Mouse (Mus musculus): ENCODE measurements around the gene Kctd12. TPM values are rescaled to one million over a fixed set of nuclear protein-coding genes. Genes with fewer than 3 reads are reported as not detected.

Kctd12 gene
- polyA plus RNA-seq, 1 experiment from 2014 or later: 12.7 TPM

GRCm38 (mm10) chr14:102983686-102984085, 1.2 kb upstream of the Kctd12 start:
- no peaks in the 10 kb centered on the region for H3K27me3 ChIP-seq
- no peak overlapping the region for H3K27ac ChIP-seq (replicated peaks)
- H3K4me3 ChIP-seq: no peak overlapping the region
- WGBS: 72% methylated on average over 8 of the region's 8 CpGs
- no peak overlapping the region for H3K9ac ChIP-seq (replicated peaks)
- no peak for ATAC-seq (replicated peaks)
- H3K9me3 ChIP-seq: no peaks in the 10 kb centered on the region
- peaks cover 16% of the 10 kb centered on the region for H3K4me1 ChIP-seq
- H3K4me2 ChIP-seq (replicated peaks): no peak overlapping the region
- H3K36me3 ChIP-seq: no peaks in the 10 kb centered on the region

GRCm38 (mm10) chr14:102982016-102982626, 316 bp downstream of the Kctd12 start:
- peak; percentile 57 for ATAC-seq (replicated peaks)
- Histone ChIP-seq H3K27me3 (no peaks in the 10 kb centered on the region), H3K36me3 (no peaks in the 10 kb centered on the region), H3K9me3 (no peaks in the 10 kb centered on the region), H3K4me2 (replicated peaks) (peak overlapping the region; percentile 95), H3K27ac (replicated peaks) (peak overlapping the region; percentile 75), H3K4me3 (peak overlapping the region; percentile 82), H3K4me1 (peaks cover 16% of the 10 kb centered on the region), H3K9ac (replicated peaks) (peak overlapping the region; percentile 77)
- under 1% methylated on average over 75 of the region's 76 CpGs for WGBS

GRCm38 (mm10) chr14:102981441-102982015, 909 bp downstream of the Kctd12 start:
- H3K27ac ChIP-seq (replicated peaks): peak overlapping the region; percentile 75
- no peaks in the 10 kb centered on the region for H3K27me3 ChIP-seq
- peak overlapping the region; percentile 82 for H3K4me3 ChIP-seq
- H3K36me3 ChIP-seq: no peaks in the 10 kb centered on the region
- H3K4me2 ChIP-seq (replicated peaks): peak overlapping the region; percentile 95
- peak overlapping the region; percentile 77 for H3K9ac ChIP-seq (replicated peaks)
- under 1% methylated on average over 54 of the region's 62 CpGs for WGBS
- no peaks in the 10 kb centered on the region for H3K9me3 ChIP-seq
- peak; percentile 62 for ATAC-seq (replicated peaks)
- H3K4me1 ChIP-seq: peaks cover 16% of the 10 kb centered on the region

GRCm38 (mm10) chr14:102980986-102981385, 1.5 kb downstream of the Kctd12 start:
- no peaks in the 10 kb centered on the region for H3K27me3 ChIP-seq
- peaks cover 16% of the 10 kb centered on the region for H3K4me1 ChIP-seq
- H3K9ac ChIP-seq (replicated peaks): peak overlapping the region; percentile 77
- peak overlapping the region; percentile 95 for H3K4me2 ChIP-seq (replicated peaks)
- peak overlapping the region; percentile 75 for H3K27ac ChIP-seq (replicated peaks)
- H3K9me3 ChIP-seq: no peaks in the 10 kb centered on the region
- WGBS: 9% methylated on average over 14 of the region's 14 CpGs
- H3K4me3 ChIP-seq: peak overlapping the region; percentile 82
- no peak for ATAC-seq (replicated peaks)
- H3K36me3 ChIP-seq: no peaks in the 10 kb centered on the region

- WGBS: 17% methylated on average over 7 of the region's 7 CpGs
- H3K27me3 ChIP-seq: no peaks in the 10 kb centered on the region
- H3K9ac ChIP-seq (replicated peaks): 0 out of 2 replicates have a peak overlapping the region, but pooled peaks have one; percentile 77
- no peak for ATAC-seq (replicated peaks)
- peak overlapping the region; percentile 82 for H3K4me3 ChIP-seq
- H3K4me1 ChIP-seq: peaks cover 16% of the 10 kb centered on the region
- H3K4me2 ChIP-seq (replicated peaks): peak overlapping the region; percentile 95
- no peaks in the 10 kb centered on the region for H3K36me3 ChIP-seq
- no peaks in the 10 kb centered on the region for H3K9me3 ChIP-seq
- no peak overlapping the region for H3K27ac ChIP-seq (replicated peaks)
Observed at GRCm38 (mm10) chr14:102980481-102980880, 2.0 kb downstream of the Kctd12 start.

GRCm38 (mm10) chr14:102979831-102980230, 2.6 kb downstream of the Kctd12 start:
- 0 out of 2 replicates have a peak overlapping the region, but pooled peaks have one; percentile 14 for H3K27ac ChIP-seq (replicated peaks)
- no peak for ATAC-seq (replicated peaks)
- peaks cover 16% of the 10 kb centered on the region for H3K4me1 ChIP-seq
- peak overlapping the region; percentile 31 for H3K4me3 ChIP-seq
- H3K4me2 ChIP-seq (replicated peaks): peak overlapping the region; percentile 34
- H3K9me3 ChIP-seq: no peaks in the 10 kb centered on the region
- 23% methylated on average over 10 of the region's 10 CpGs for WGBS
- H3K9ac ChIP-seq (replicated peaks): peak overlapping the region; percentile 32
- H3K36me3 ChIP-seq: no peaks in the 10 kb centered on the region
- no peaks in the 10 kb centered on the region for H3K27me3 ChIP-seq

GRCm38 (mm10) chr14:102975865-102976264, 6.6 kb downstream of the Kctd12 start:
- ATAC-seq (replicated peaks): no peak
- Histone ChIP-seq H3K4me2 (replicated peaks) (no peak overlapping the region), H3K4me3 (no peak overlapping the region), H3K27ac (replicated peaks) (no peak overlapping the region), H3K27me3 (no peaks in the 10 kb centered on the region), H3K9me3 (no peaks in the 10 kb centered on the region), H3K36me3 (no peaks in the 10 kb centered on the region), H3K9ac (replicated peaks) (no peak overlapping the region), H3K4me1 (peaks cover 5% of the 10 kb centered on the region; the same call in 1 of the 2 replicates)
- 87% methylated on average over 6 of the region's 6 CpGs for WGBS

GRCm38 (mm10) chr14:102968824-102969223, 13.6 kb downstream of the Kctd12 start:
- no peak overlapping the region for H3K9ac ChIP-seq (replicated peaks)
- no peaks in the 10 kb centered on the region for H3K36me3 ChIP-seq
- H3K4me3 ChIP-seq: no peak overlapping the region
- no peaks in the 10 kb centered on the region for H3K4me1 ChIP-seq
- H3K27ac ChIP-seq (replicated peaks): no peak overlapping the region
- ATAC-seq (replicated peaks): no peak
- no peaks in the 10 kb centered on the region for H3K27me3 ChIP-seq
- H3K4me2 ChIP-seq (replicated peaks): no peak overlapping the region
- no peaks in the 10 kb centered on the region for H3K9me3 ChIP-seq
- WGBS: 74% methylated on average over 5 of the region's 5 CpGs

- Histone ChIP-seq H3K9me3 (no peaks in the 10 kb centered on the region), H3K4me2 (replicated peaks) (no peak overlapping the region), H3K4me1 (no peaks in the 10 kb centered on the region), H3K9ac (replicated peaks) (no peak overlapping the region), H3K36me3 (no peaks in the 10 kb centered on the region), H3K27me3 (no peaks in the 10 kb centered on the region), H3K4me3 (no peak overlapping the region), H3K27ac (replicated peaks) (no peak overlapping the region)
- ATAC-seq (replicated peaks): no peak
- WGBS: 61% methylated on average over 7 of the region's 7 CpGs
Observed at GRCm38 (mm10) chr14:102966241-102966640, 16.2 kb downstream of the Kctd12 start.

- no peak overlapping the region for H3K4me2 ChIP-seq (replicated peaks)
- no peak for ATAC-seq (replicated peaks)
- WGBS: 77% methylated on average over 1 of the region's 1 CpGs
- H3K9me3 ChIP-seq: no peaks in the 10 kb centered on the region
- no peaks in the 10 kb centered on the region for H3K27me3 ChIP-seq
- no peak overlapping the region for H3K27ac ChIP-seq (replicated peaks)
- H3K4me1 ChIP-seq: no peaks in the 10 kb centered on the region
- H3K36me3 ChIP-seq: no peaks in the 10 kb centered on the region
- H3K9ac ChIP-seq (replicated peaks): no peak overlapping the region
- no peak overlapping the region for H3K4me3 ChIP-seq
Observed at GRCm38 (mm10) chr14:102965841-102966240, 16.6 kb downstream of the Kctd12 start.

GRCm38 (mm10) chr14:102962019-102962418, 20.4 kb downstream of the Kctd12 start:
- ATAC-seq (replicated peaks): no peak
- no peak overlapping the region for H3K4me2 ChIP-seq (replicated peaks)
- no peak overlapping the region for H3K4me3 ChIP-seq
- H3K27me3 ChIP-seq: no peaks in the 10 kb centered on the region
- no peak overlapping the region for H3K27ac ChIP-seq (replicated peaks)
- H3K9ac ChIP-seq (replicated peaks): no peak overlapping the region
- H3K4me1 ChIP-seq: no peaks in the 10 kb centered on the region
- H3K36me3 ChIP-seq: no peaks in the 10 kb centered on the region
- no peaks in the 10 kb centered on the region for H3K9me3 ChIP-seq
- 92% methylated on average over 2 of the region's 2 CpGs for WGBS

- Histone ChIP-seq H3K4me3 (no peak overlapping the region), H3K4me1 (no peaks in the 10 kb centered on the region), H3K27me3 (no peaks in the 10 kb centered on the region), H3K27ac (replicated peaks) (no peak overlapping the region), H3K9ac (replicated peaks) (no peak overlapping the region), H3K9me3 (no peaks in the 10 kb centered on the region), H3K4me2 (replicated peaks) (no peak overlapping the region), H3K36me3 (no peaks in the 10 kb centered on the region)
- no peak for ATAC-seq (replicated peaks)
- WGBS: 35% methylated on average over 8 of the region's 8 CpGs
Observed at GRCm38 (mm10) chr14:102953511-102953910, 28.9 kb downstream of the Kctd12 start.

Measured in forebrain, embryonic 15.5 days (tissue).